Mouse (Mus musculus): ENCODE measurements around the gene Hoxa7.

Gene Hoxa7

GRCm38 (mm10) chr6:52239625-52240388 is 18.2 kb upstream of the Hoxa7 start:
- DNase-seq (ENCODE audit: low read depth, low spot score) = no peak

GRCm38 (mm10) chr6:52238976-52239375 is 17.3 kb upstream of the Hoxa7 start:
- no peak for DNase-seq (ENCODE audit: low read depth, low spot score)

- no peak for DNase-seq (ENCODE audit: low read depth, low spot score)
These were observed 16.5 kb upstream of the Hoxa7 start for GRCm38 (mm10) chr6:52238155-52238545.

GRCm38 (mm10) chr6:52237346-52238154 is 15.9 kb upstream of the Hoxa7 start:
- no peak for DNase-seq (ENCODE audit: low read depth, low spot score)

GRCm38 (mm10) chr6:52236806-52237205 is 15.2 kb upstream of the Hoxa7 start:
- no peak for DNase-seq (ENCODE audit: low read depth, low spot score)

GRCm38 (mm10) chr6:52235866-52236265 is 14.2 kb upstream of the Hoxa7 start:
- DNase-seq (ENCODE audit: low read depth, low spot score) = no peak

GRCm38 (mm10) chr6:52235267-52235666 is 13.6 kb upstream of the Hoxa7 start:
- no peak for DNase-seq (ENCODE audit: low read depth, low spot score)

- no peak for DNase-seq (ENCODE audit: low read depth, low spot score)
These were observed 12.9 kb upstream of the Hoxa7 start for GRCm38 (mm10) chr6:52234428-52235140.

GRCm38 (mm10) chr6:52233546-52234427 is 12.1 kb upstream of the Hoxa7 start:
- DNase-seq (ENCODE audit: low read depth, low spot score) = no peak

- no peak for DNase-seq (ENCODE audit: low read depth, low spot score)
These were observed 11.4 kb upstream of the Hoxa7 start for GRCm38 (mm10) chr6:52232984-52233545.

- DNase-seq (ENCODE audit: low read depth, low spot score) = no peak
These were observed 10.9 kb upstream of the Hoxa7 start for GRCm38 (mm10) chr6:52232568-52232965.

GRCm38 (mm10) chr6:52231885-52232567 is 10.4 kb upstream of the Hoxa7 start:
- no peak for DNase-seq (ENCODE audit: low read depth, low spot score)

GRCm38 (mm10) chr6:52230516-52231165 is 9.0 kb upstream of the Hoxa7 start, which contains the start of gene Hoxa9:
Gene Hoxa9, minus strand, starts transcription at chr6:52231089.
- DNase-seq (ENCODE audit: low read depth, low spot score) = no peak

GRCm38 (mm10) chr6:52229558-52230416 is 8.1 kb upstream of the Hoxa7 start:
- no peak for DNase-seq (ENCODE audit: low read depth, low spot score)

GRCm38 (mm10) chr6:52228475-52229465 is 7.1 kb upstream of the Hoxa7 start:
- no peak for DNase-seq (ENCODE audit: low read depth, low spot score)

GRCm38 (mm10) chr6:52227470-52228222 is 6.0 kb upstream of the Hoxa7 start:
- no peak for DNase-seq (ENCODE audit: low read depth, low spot score)
